Mouse (Mus musculus): Measurements from ENCODE around the gene Klk7. TPM values are rescaled to one million over a fixed set of nuclear protein-coding genes. Genes with fewer than 3 reads are reported as not detected.

Klk7 gene
- polyA plus RNA-seq, 1 experiment from 2014 or later, result not detected

GRCm38 (mm10) chr7:43816746-43817145 lies 5.7 kb downstream of the Klk7 start:
- no peaks in the 10 kb centered on the region for H3K4me1 ChIP-seq (ENCODE audit: control insufficient read depth, insufficient read depth, low read length)
- no peak overlapping the region for H3K9ac ChIP-seq (ENCODE audit: low read depth, low read length)
- H3K9me3 ChIP-seq (ENCODE audit: control insufficient read depth, low read length), result no peaks in the 10 kb centered on the region
- no peak overlapping the region for H3K27ac ChIP-seq (ENCODE audit: low read depth, low read length)
- no peak for ATAC-seq (ENCODE audit: low FRiP score, low TSS enrichment)
- no peaks in the 10 kb centered on the region for H3K36me3 ChIP-seq (ENCODE audit: control insufficient read depth, insufficient read depth, low read length)
- no peak overlapping the region for H3K4me2 ChIP-seq (replicated peaks; ENCODE audit: low read depth, low read length)
- H3K27me3 ChIP-seq (ENCODE audit: control insufficient read depth, insufficient read depth, low read length), result no peaks in the 10 kb centered on the region
- no peak overlapping the region for H3K4me3 ChIP-seq (ENCODE audit: low read length)

GRCm38 (mm10) chr7:43821581-43821980 lies 10.5 kb downstream of the Klk7 start:
- H3K27me3 ChIP-seq (ENCODE audit: control insufficient read depth, insufficient read depth, low read length), result no peaks in the 10 kb centered on the region
- H3K9me3 ChIP-seq (ENCODE audit: control insufficient read depth, low read length), result no peaks in the 10 kb centered on the region
- H3K27ac ChIP-seq (ENCODE audit: low read depth, low read length), result no peak overlapping the region
- H3K9ac ChIP-seq (ENCODE audit: low read depth, low read length), result no peak overlapping the region
- ATAC-seq (ENCODE audit: low FRiP score, low TSS enrichment), result no peak
- H3K36me3 ChIP-seq (ENCODE audit: control insufficient read depth, insufficient read depth, low read length), result no peaks in the 10 kb centered on the region
- no peak overlapping the region for H3K4me3 ChIP-seq (ENCODE audit: low read length)
- no peaks in the 10 kb centered on the region for H3K4me1 ChIP-seq (ENCODE audit: control insufficient read depth, insufficient read depth, low read length)
- WGBS, result 88% methylated on average over 7 of the region's 7 CpGs
- no peak overlapping the region for H3K4me2 ChIP-seq (replicated peaks; ENCODE audit: low read depth, low read length)

- no peaks in the 10 kb centered on the region for H3K9me3 ChIP-seq (ENCODE audit: control insufficient read depth, low read length)
- H3K27ac ChIP-seq (ENCODE audit: low read depth, low read length), result no peak within 1 kb of the TSS
- no peak within 1 kb of the TSS for H3K4me2 ChIP-seq (replicated peaks; ENCODE audit: low read depth, low read length)
- no peak within 1 kb of the TSS for H3K4me3 ChIP-seq (ENCODE audit: low read length)
- no peaks in the 10 kb centered on the region for H3K27me3 ChIP-seq (ENCODE audit: control insufficient read depth, insufficient read depth, low read length)
- H3K9ac ChIP-seq (ENCODE audit: low read depth, low read length), result no peak within 1 kb of the TSS
- H3K4me1 ChIP-seq (ENCODE audit: control insufficient read depth, insufficient read depth, low read length), result no peaks in the 10 kb centered on the region
- no peaks in the 10 kb centered on the region for H3K36me3 ChIP-seq (ENCODE audit: control insufficient read depth, insufficient read depth, low read length)
- 88% methylated on average over 10 of the region's 10 CpGs for WGBS
- ATAC-seq (ENCODE audit: low FRiP score, low TSS enrichment), result no peak
Measured at GRCm38 (mm10) chr7:43824199-43824598, 13.1 kb downstream of the Klk7 start, which contains the start of gene Klk6. Gene Klk6, plus strand, starts transcription at chr7:43824499.

GRCm38 (mm10) chr7:43826056-43826455 lies 15.0 kb downstream of the Klk7 start:
- WGBS, result 82% methylated on average over 5 of the region's 5 CpGs
- Histone ChIP-seq H3K27me3 (ENCODE audit: control insufficient read depth, insufficient read depth, low read length) (no peaks in the 10 kb centered on the region), H3K4me2 (replicated peaks; ENCODE audit: low read depth, low read length) (no peak overlapping the region), H3K4me3 (ENCODE audit: low read length) (no peak overlapping the region), H3K9ac (ENCODE audit: low read depth, low read length) (no peak overlapping the region), H3K36me3 (ENCODE audit: control insufficient read depth, insufficient read depth, low read length) (no peaks in the 10 kb centered on the region), H3K9me3 (ENCODE audit: control insufficient read depth, low read length) (no peaks in the 10 kb centered on the region), H3K27ac (ENCODE audit: low read depth, low read length) (no peak overlapping the region), H3K4me1 (ENCODE audit: control insufficient read depth, insufficient read depth, low read length) (no peaks in the 10 kb centered on the region)
- no peak for ATAC-seq (ENCODE audit: low FRiP score, low TSS enrichment)

- H3K4me1 ChIP-seq (ENCODE audit: control insufficient read depth, insufficient read depth, low read length), result no peaks in the 10 kb centered on the region
- no peak for ATAC-seq (ENCODE audit: low FRiP score, low TSS enrichment)
- no peak overlapping the region for H3K9ac ChIP-seq (ENCODE audit: low read depth, low read length)
- H3K9me3 ChIP-seq (ENCODE audit: control insufficient read depth, low read length), result no peaks in the 10 kb centered on the region
- 87% methylated on average over 4 of the region's 4 CpGs for WGBS
- H3K4me3 ChIP-seq (ENCODE audit: low read length), result no peak overlapping the region
- no peaks in the 10 kb centered on the region for H3K27me3 ChIP-seq (ENCODE audit: control insufficient read depth, insufficient read depth, low read length)
- H3K36me3 ChIP-seq (ENCODE audit: control insufficient read depth, insufficient read depth, low read length), result no peaks in the 10 kb centered on the region
- H3K27ac ChIP-seq (ENCODE audit: low read depth, low read length), result no peak overlapping the region
- H3K4me2 ChIP-seq (replicated peaks; ENCODE audit: low read depth, low read length), result no peak overlapping the region
Measured at GRCm38 (mm10) chr7:43827706-43828105, 16.6 kb downstream of the Klk7 start.

GRCm38 (mm10) chr7:43829006-43829405 lies 17.9 kb downstream of the Klk7 start:
- 86% methylated on average over 8 of the region's 8 CpGs for WGBS

GRCm38 (mm10) chr7:43841701-43842100 lies 30.6 kb downstream of the Klk7 start, which contains the start of gene Klk5:
Gene Klk5, plus strand, starts transcription at chr7:43841971.
- Histone ChIP-seq H3K4me3 (ENCODE audit: low read length) (no peak within 1 kb of the TSS), H3K9ac (ENCODE audit: low read depth, low read length) (no peak within 1 kb of the TSS), H3K36me3 (ENCODE audit: control insufficient read depth, insufficient read depth, low read length) (no peaks in the 10 kb centered on the region), H3K4me1 (ENCODE audit: control insufficient read depth, insufficient read depth, low read length) (no peaks in the 10 kb centered on the region), H3K27me3 (ENCODE audit: control insufficient read depth, insufficient read depth, low read length) (no peaks in the 10 kb centered on the region), H3K27ac (ENCODE audit: low read depth, low read length) (no peak within 1 kb of the TSS), H3K9me3 (ENCODE audit: control insufficient read depth, low read length) (no peaks in the 10 kb centered on the region), H3K4me2 (replicated peaks; ENCODE audit: low read depth, low read length) (no peak within 1 kb of the TSS)
- WGBS, result 67% methylated on average over 3 of the region's 3 CpGs
- no peak for ATAC-seq (ENCODE audit: low FRiP score, low TSS enrichment)

More at GRCm38 (mm10) chr7:43829006-43829405, 17.9 kb downstream of the Klk7 start:
- Histone ChIP-seq H3K4me2 (replicated peaks; ENCODE audit: low read depth, low read length) (no peak overlapping the region), H3K4me1 (ENCODE audit: control insufficient read depth, insufficient read depth, low read length) (no peaks in the 10 kb centered on the region), H3K36me3 (ENCODE audit: control insufficient read depth, insufficient read depth, low read length) (no peaks in the 10 kb centered on the region), H3K9ac (ENCODE audit: low read depth, low read length) (no peak overlapping the region), H3K27me3 (ENCODE audit: control insufficient read depth, insufficient read depth, low read length) (no peaks in the 10 kb centered on the region), H3K27ac (ENCODE audit: low read depth, low read length) (no peak overlapping the region), H3K4me3 (ENCODE audit: low read length) (no peak overlapping the region), H3K9me3 (ENCODE audit: control insufficient read depth, low read length) (no peaks in the 10 kb centered on the region)
- ATAC-seq (ENCODE audit: low FRiP score, low TSS enrichment), result no peak

- ATAC-seq (ENCODE audit: low FRiP score, low TSS enrichment), result no peak
Measured at GRCm38 (mm10) chr7:43843801-43844200, 32.7 kb downstream of the Klk7 start.

GRCm38 (mm10) chr7:43851616-43852015 lies 40.5 kb downstream of the Klk7 start:
- no peaks in the 10 kb centered on the region for H3K27me3 ChIP-seq (ENCODE audit: control insufficient read depth, insufficient read depth, low read length)
- no peak overlapping the region for H3K27ac ChIP-seq (ENCODE audit: low read depth, low read length)
- WGBS, result 90% methylated on average over 6 of the region's 6 CpGs
- H3K9me3 ChIP-seq (ENCODE audit: control insufficient read depth, low read length), result no peaks in the 10 kb centered on the region
- no peaks in the 10 kb centered on the region for H3K36me3 ChIP-seq (ENCODE audit: control insufficient read depth, insufficient read depth, low read length)
- H3K9ac ChIP-seq (ENCODE audit: low read depth, low read length), result no peak overlapping the region
- no peak overlapping the region for H3K4me2 ChIP-seq (replicated peaks; ENCODE audit: low read depth, low read length)
- ATAC-seq (ENCODE audit: low FRiP score, low TSS enrichment), result no peak
- H3K4me1 ChIP-seq (ENCODE audit: control insufficient read depth, insufficient read depth, low read length), result no peaks in the 10 kb centered on the region
- H3K4me3 ChIP-seq (ENCODE audit: low read length), result no peak overlapping the region

More at GRCm38 (mm10) chr7:43843801-43844200, 32.7 kb downstream of the Klk7 start:
- 94% methylated on average over 4 of the region's 4 CpGs for WGBS
- no peaks in the 10 kb centered on the region for H3K4me1 ChIP-seq (ENCODE audit: control insufficient read depth, insufficient read depth, low read length)
- no peaks in the 10 kb centered on the region for H3K27me3 ChIP-seq (ENCODE audit: control insufficient read depth, insufficient read depth, low read length)
- no peak overlapping the region for H3K27ac ChIP-seq (ENCODE audit: low read depth, low read length)
- no peak overlapping the region for H3K4me2 ChIP-seq (replicated peaks; ENCODE audit: low read depth, low read length)
- no peak overlapping the region for H3K9ac ChIP-seq (ENCODE audit: low read depth, low read length)
- no peaks in the 10 kb centered on the region for H3K9me3 ChIP-seq (ENCODE audit: control insufficient read depth, low read length)
- H3K36me3 ChIP-seq (ENCODE audit: control insufficient read depth, insufficient read depth, low read length), result no peaks in the 10 kb centered on the region
- H3K4me3 ChIP-seq (ENCODE audit: low read length), result no peak overlapping the region

Measured in kidney, embryonic 14.5 days (tissue).